Mouse (Mus musculus) bone marrow, adult 2 months (tissue): ENCODE data around the gene Rpgrip1l.

Experiments
- CTCF ChIP-seq: fragments of 200-500 bp; IDR thresholded peaks from 2 replicates; pipeline ENCODE4 v1.5.1; 2011; ENCODE audit warnings: low read length, control low read depth; ENCODE audit not compliant: control insufficient read depth, insufficient read depth
- POLR2A ChIP-seq: fragments of 200-500 bp; IDR thresholded peaks from 2 replicates; pipeline ENCODE4 v1.6.1; 2011; ENCODE audit warnings: low read depth, mild to moderate bottlenecking, control low read depth, low read length, borderline replicate concordance; ENCODE audit not compliant: control insufficient read depth

- TF ChIP-seq CTCF (no peak), POLR2A (no peak)
These were observed 119.0 kb downstream of the Rpgrip1l start for GRCm38 (mm10) chr8:91194081-91194480.
